Comparison of ENCODE assay signal across 28 mouse cellular contexts in genomic region chr1:188029205-188029604, GRCm38 (mm10).
DNase-seq lines count a peak whose midpoint lies in the region; ATAC-seq and TF ChIP-seq lines count a peak whose summit lies in the region.
"Had no signal": no experiment of that assay in that cellular context is flagged by ENCODE, and none has a peak within 500 bp of the region (broad histone marks: within the 10 kb centered on the region; RNA-seq: fewer than 3 reads in every experiment).

No protein-coding gene starts in this region.

- no peak overlapping the region for H3K4me2 ChIP-seq in forebrain, embryonic 14.5 days (ENCODE audit: low read length)
- H3K4me2 ChIP-seq in forebrain, postnatal 0 days (ENCODE audit: low read depth) = no peak overlapping the region
- 0 out of 2 replicates have a peak overlapping the region, but pooled peaks have one; percentile 4 for H3K4me2 ChIP-seq in hindbrain, embryonic 15.5 days
- no peak overlapping the region for H3K4me2 ChIP-seq in hindbrain, embryonic 11.5 days (replicated peaks; ENCODE audit: low read depth, low read length)
- peak overlapping the region; percentile 25 for H3K4me2 ChIP-seq in midbrain, embryonic 15.5 days
- H3K4me2 ChIP-seq: embryonic facial prominence, embryonic 12.5 days; embryonic facial prominence, embryonic 15.5 days; forebrain, embryonic 15.5 days; heart, embryonic 12.5 days; heart, embryonic 15.5 days; hindbrain, embryonic 13.5 days had no signal

- no peak overlapping the region for H3K27ac ChIP-seq in forebrain, embryonic 14.5 days (ENCODE audit: low read depth, low read length)
- no peak overlapping the region for H3K27ac ChIP-seq in forebrain, postnatal 0 days (ENCODE audit: low read depth, low read length)
- H3K27ac ChIP-seq in hindbrain, embryonic 15.5 days (replicated peaks) = no peak overlapping the region
- H3K27ac ChIP-seq in hindbrain, embryonic 11.5 days (ENCODE audit: low read depth, low read length) = no peak overlapping the region
- H3K27ac ChIP-seq in midbrain, embryonic 15.5 days = no peak overlapping the region
- H3K27ac ChIP-seq in midbrain, embryonic 10.5 days (replicated peaks) = no peak overlapping the region
- H3K27ac ChIP-seq: embryonic facial prominence, embryonic 12.5 days; embryonic facial prominence, embryonic 15.5 days; forebrain, embryonic 15.5 days; gastrocnemius, adult 2 months; heart, embryonic 15.5 days; hindbrain, embryonic 13.5 days had no signal

- H3K36me3 ChIP-seq in forebrain, embryonic 14.5 days (ENCODE audit: control insufficient read depth, insufficient read depth, low read length) = no peaks in the 10 kb centered on the region
- no peaks in the 10 kb centered on the region for H3K36me3 ChIP-seq in forebrain, postnatal 0 days (ENCODE audit: insufficient read depth)
- H3K36me3 ChIP-seq in hindbrain, embryonic 15.5 days = no peaks in the 10 kb centered on the region
- H3K36me3 ChIP-seq in hindbrain, embryonic 11.5 days (ENCODE audit: control insufficient read depth, insufficient read depth, low read length) = no peaks in the 10 kb centered on the region
- no peaks in the 10 kb centered on the region for H3K36me3 ChIP-seq in midbrain, embryonic 15.5 days (replicated peaks)
- H3K36me3 ChIP-seq in midbrain, embryonic 10.5 days = no peaks in the 10 kb centered on the region
- H3K36me3 ChIP-seq: embryonic facial prominence, embryonic 12.5 days; embryonic facial prominence, embryonic 15.5 days; forebrain, embryonic 15.5 days; heart, embryonic 12.5 days; heart, embryonic 15.5 days; hindbrain, embryonic 13.5 days had no signal

- DNase-seq in forebrain, embryonic 14.5 days (ENCODE audit: low spot score) = peak; percentile 32
- no peak for DNase-seq in forebrain, postnatal 0 days
- no peak for DNase-seq in hindbrain, embryonic 11.5 days (ENCODE audit: low spot score)
- DNase-seq in midbrain, embryonic 10.5 days (ENCODE audit: low spot score) = no peak
- DNase-seq in brain, embryonic 14.5 days (ENCODE audit: low read depth) = peak; percentile 46
- DNase-seq in right cerebral cortex, postnatal 14 days = no peak
- DNase-seq: adrenal gland, adult 2 months; adrenal gland, postnatal 14 days; B cell, adult 2 months; cerebellum, adult 11-12 months; cerebellum, adult 8-10 months; cerebellum, postnatal 10 days; cerebellum, postnatal 36 days; gastrocnemius, adult 2 months; gastrocnemius, postnatal 14 days; heart, adult 18-20 months; heart, postnatal 10 days; heart, postnatal 4 days had no signal

- H3K9ac ChIP-seq in forebrain, embryonic 14.5 days (ENCODE audit: low read length) = no peak overlapping the region
- H3K9ac ChIP-seq in forebrain, postnatal 0 days = no peak overlapping the region
- H3K9ac ChIP-seq in hindbrain, embryonic 15.5 days = no peak overlapping the region
- H3K9ac ChIP-seq in hindbrain, embryonic 11.5 days (ENCODE audit: low read depth, low read length) = no peak overlapping the region
- no peak overlapping the region for H3K9ac ChIP-seq in midbrain, embryonic 15.5 days
- H3K9ac ChIP-seq: embryonic facial prominence, embryonic 12.5 days; embryonic facial prominence, embryonic 15.5 days; forebrain, embryonic 15.5 days; heart, embryonic 12.5 days; heart, embryonic 15.5 days; hindbrain, embryonic 13.5 days had no signal

- no peak for TF ChIP-seq POLR2A in brain, embryonic 14.5 days (IDR thresholded peaks at IDR 0.05; ENCODE audit: borderline replicate concordance, extremely low read depth, insufficient read depth, insufficient read length, poor library complexity, severe bottlenecking)

- H3K9me3 ChIP-seq in forebrain, embryonic 14.5 days (replicated peaks; ENCODE audit: control insufficient read depth, low read length) = no peaks in the 10 kb centered on the region
- H3K9me3 ChIP-seq in forebrain, postnatal 0 days (ENCODE audit: low read length) = no peaks in the 10 kb centered on the region
- H3K9me3 ChIP-seq in hindbrain, embryonic 15.5 days = no peaks in the 10 kb centered on the region
- no peaks in the 10 kb centered on the region for H3K9me3 ChIP-seq in hindbrain, embryonic 11.5 days (ENCODE audit: control insufficient read depth, low read length)
- H3K9me3 ChIP-seq in midbrain, embryonic 15.5 days = no peaks in the 10 kb centered on the region
- no peaks in the 10 kb centered on the region for H3K9me3 ChIP-seq in midbrain, embryonic 10.5 days (replicated peaks)
- H3K9me3 ChIP-seq: embryonic facial prominence, embryonic 12.5 days; embryonic facial prominence, embryonic 15.5 days; forebrain, embryonic 15.5 days; heart, embryonic 12.5 days; heart, embryonic 15.5 days; hindbrain, embryonic 13.5 days had no signal

- no peak for TF ChIP-seq CTCF in forebrain, postnatal 0 days (IDR thresholded peaks at IDR 0.05; ENCODE audit: low read depth)
- no peak for TF ChIP-seq CTCF in brain, embryonic 14.5 days (IDR thresholded peaks at IDR 0.05; ENCODE audit: borderline replicate concordance, extremely low read depth, insufficient read depth, insufficient read length)

- H3K27me3 ChIP-seq in forebrain, embryonic 14.5 days (replicated peaks; ENCODE audit: control insufficient read depth, insufficient read depth, low read length) = no peaks in the 10 kb centered on the region
- H3K27me3 ChIP-seq in forebrain, postnatal 0 days (ENCODE audit: insufficient read depth, low read length) = no peaks in the 10 kb centered on the region; the same call in 1 of the 2 replicates
- no peaks in the 10 kb centered on the region for H3K27me3 ChIP-seq in hindbrain, embryonic 15.5 days
- H3K27me3 ChIP-seq in hindbrain, embryonic 11.5 days (ENCODE audit: control insufficient read depth, insufficient read depth, low read length) = no peaks in the 10 kb centered on the region
- H3K27me3 ChIP-seq in midbrain, embryonic 15.5 days (replicated peaks) = no peaks in the 10 kb centered on the region
- H3K27me3 ChIP-seq in midbrain, embryonic 10.5 days (ENCODE audit: low read depth, poor library complexity, severe bottlenecking) = no peaks in the 10 kb centered on the region
- H3K27me3 ChIP-seq: embryonic facial prominence, embryonic 12.5 days; embryonic facial prominence, embryonic 15.5 days; forebrain, embryonic 15.5 days; heart, embryonic 12.5 days; heart, embryonic 15.5 days; hindbrain, embryonic 13.5 days had no signal

- ATAC-seq in forebrain, embryonic 14.5 days = no peak
- ATAC-seq in forebrain, postnatal 0 days = no peak
- ATAC-seq in hindbrain, embryonic 15.5 days (ENCODE audit: low FRiP score, low read depth) = no peak
- no peak for ATAC-seq in hindbrain, embryonic 11.5 days (ENCODE audit: low FRiP score)
- no peak for ATAC-seq in midbrain, embryonic 15.5 days (replicated peaks)
- ATAC-seq: CD4-positive, CD25-positive, alpha-beta regulatory T cell, adult 4 months; forebrain, embryonic 15.5 days; intestine, postnatal 0 days had no signal

- 42% methylated on average over 8 of the region's 8 CpGs for WGBS in forebrain, embryonic 14.5 days
- 40% methylated on average over 8 of the region's 8 CpGs for WGBS in forebrain, postnatal 0 days
- WGBS in hindbrain, embryonic 15.5 days = 55% methylated on average over 8 of the region's 8 CpGs
- 70% methylated on average over 8 of the region's 8 CpGs for WGBS in hindbrain, embryonic 11.5 days
- 39% methylated on average over 8 of the region's 8 CpGs for WGBS in midbrain, embryonic 15.5 days
- WGBS in midbrain, embryonic 10.5 days = 77% methylated on average over 8 of the region's 8 CpGs

- peaks cover 17% of the 10 kb centered on the region; the same call in 1 of the 2 replicates for H3K4me1 ChIP-seq in forebrain, embryonic 14.5 days (ENCODE audit: control insufficient read depth, insufficient read depth, low read length)
- no peaks in the 10 kb centered on the region for H3K4me1 ChIP-seq in forebrain, postnatal 0 days (ENCODE audit: insufficient read depth)
- peaks cover 12% of the 10 kb centered on the region for H3K4me1 ChIP-seq in hindbrain, embryonic 15.5 days (replicated peaks)
- no peaks in the 10 kb centered on the region for H3K4me1 ChIP-seq in hindbrain, embryonic 11.5 days (replicated peaks; ENCODE audit: control insufficient read depth, insufficient read depth, low read length)
- peaks cover 4% of the 10 kb centered on the region; the same call in 1 of the 2 replicates for H3K4me1 ChIP-seq in midbrain, embryonic 15.5 days
- peaks cover 18% of the 10 kb centered on the region for H3K4me1 ChIP-seq in midbrain, embryonic 10.5 days
- H3K4me1 ChIP-seq: embryonic facial prominence, embryonic 12.5 days; embryonic facial prominence, embryonic 15.5 days had no signal

- H3K4me3 ChIP-seq in forebrain, embryonic 14.5 days (ENCODE audit: low read depth, low read length) = no peak overlapping the region
- no peak overlapping the region for H3K4me3 ChIP-seq in forebrain, postnatal 0 days (ENCODE audit: low read depth, low read length)
- H3K4me3 ChIP-seq in hindbrain, embryonic 15.5 days = no peak overlapping the region
- H3K4me3 ChIP-seq in hindbrain, embryonic 11.5 days (ENCODE audit: low read depth, low read length) = no peak overlapping the region
- no peak overlapping the region for H3K4me3 ChIP-seq in midbrain, embryonic 15.5 days
- H3K4me3 ChIP-seq in midbrain, embryonic 10.5 days = no peak overlapping the region
- H3K4me3 ChIP-seq: embryonic facial prominence, embryonic 12.5 days; embryonic facial prominence, embryonic 15.5 days; forebrain, embryonic 15.5 days; gastrocnemius, adult 2 months; heart, embryonic 12.5 days; heart, embryonic 15.5 days; hindbrain, embryonic 13.5 days had no signal

Comparison
In these comparisons a context has a peak if more than half of its experiments do, and no peak if none do; other contexts are left out.
1. DNase-seq: peak in forebrain, embryonic 14.5 days (single experiment) and brain, embryonic 14.5 days (single experiment); none in forebrain, postnatal 0 days (single experiment), hindbrain, embryonic 11.5 days (single experiment), midbrain, embryonic 10.5 days (single experiment) and right cerebral cortex, postnatal 14 days (single experiment).
2. H3K4me2 ChIP-seq: peak in hindbrain, embryonic 15.5 days (single experiment) and midbrain, embryonic 15.5 days (single experiment); none in forebrain, embryonic 14.5 days (single experiment), forebrain, postnatal 0 days (single experiment) and hindbrain, embryonic 11.5 days (single experiment).